Mouse (Mus musculus) CH12.LX (cell line): Measurements from ENCODE around the gene BC107364. TPM values are rescaled to one million over a fixed set of nuclear protein-coding genes. Genes with fewer than 3 reads are reported as not detected.

Experiments
- DNase-seq: peaks from one replicate; pipeline ENCODE4 v3.0.0-alpha.2; 2013; ENCODE audit errors: extremely low read depth
- H3K27ac ChIP-seq: 2 replicates; pipeline ENCODE4 v1.5.1; 2012; ENCODE audit warnings: low read depth, mild to moderate bottlenecking, control low read depth, moderate library complexity; ENCODE audit not compliant: insufficient read depth
- H3K27me3 ChIP-seq: replicated peaks from 2 replicates; pipeline ENCODE3; 2012; ENCODE audit warnings: inconsistent platforms
- H3K36me3 ChIP-seq, 2 experiments: replicated peaks in 1 of 2; 2 replicates each; pipeline versions ENCODE3 to v1.6.1; 2012; ENCODE audit warnings: inconsistent platforms in 1 of 2, low read length in 1 of 2, mild to moderate bottlenecking in 1 of 2, mixed read lengths in 1 of 2, moderate library complexity in 1 of 2; ENCODE audit not compliant: control insufficient read depth in 1 of 2, insufficient read depth in 1 of 2
- H3K4me1 ChIP-seq, 2 experiments: 2 replicates each; pipeline ENCODE4 v1.6.1; 2012; ENCODE audit warnings: inconsistent platforms in 1 of 2, moderate library complexity in 1 of 2; ENCODE audit not compliant: insufficient read depth in 2 of 2, control insufficient read depth in 1 of 2
- H3K4me2 ChIP-seq: 2 replicates; pipeline ENCODE4 v1.6.1; 2012; ENCODE audit warnings: low read depth, mild to moderate bottlenecking, control low read depth; ENCODE audit not compliant: poor library complexity, insufficient read depth, severe bottlenecking
- H3K4me3 ChIP-seq, 3 experiments: fragments of 150-350 bp in 1 of 3; sonication (generic) in 1 of 3; replicated peaks in 1 of 3; 2 replicates each; pipeline versions ENCODE3 to v1.5.1; 2011 to 2012; ENCODE audit warnings: low read depth in 2 of 3, low read length in 2 of 3, mild to moderate bottlenecking in 2 of 3, moderate library complexity in 2 of 3, control low read depth in 1 of 3, improper control_type of control experiment in 1 of 3, inconsistent platforms in 1 of 3, mixed read lengths in 1 of 3; ENCODE audit not compliant: poor library complexity in 1 of 3
- H3K79me2 ChIP-seq: replicated peaks from 2 replicates; pipeline ENCODE4 v1.6.1; 2012; ENCODE audit warnings: mild to moderate bottlenecking, moderate library complexity; ENCODE audit not compliant: control insufficient read depth, poor library complexity, insufficient read depth, severe bottlenecking; ENCODE audit errors: extremely low read depth
- H3K9ac ChIP-seq: 2 replicates; pipeline ENCODE4 v1.6.1; 2012; ENCODE audit warnings: low read depth, mild to moderate bottlenecking, control low read depth, moderate library complexity; ENCODE audit not compliant: insufficient read depth
- H3K9me3 ChIP-seq: replicated peaks from 2 replicates; pipeline ENCODE3; 2012; ENCODE audit warnings: low read length, inconsistent platforms, mixed read lengths
- BHLHE40 ChIP-seq: IDR thresholded peaks from 2 replicates; pipeline ENCODE4 v1.6.1; 2011; ENCODE audit warnings: mild to moderate bottlenecking, low read depth, low read length, improper control_type of control experiment
- E2F4 ChIP-seq: IDR thresholded peaks from 2 replicates; pipeline ENCODE4 v1.6.1; 2011; ENCODE audit warnings: low read depth, low read length, improper control_type of control experiment; ENCODE audit not compliant: insufficient replicate concordance
- ELF1 ChIP-seq: IDR thresholded peaks from 2 replicates; pipeline ENCODE4 v1.6.1; 2014; ENCODE audit warnings: low read depth, mild to moderate bottlenecking, inconsistent platforms, low read length, improper control_type of control experiment
- GABPA ChIP-seq: IDR thresholded peaks from 2 replicates; pipeline ENCODE4 v1.6.1; 2012; ENCODE audit warnings: low read depth, low read length, improper control_type of control experiment, inconsistent platforms; ENCODE audit not compliant: insufficient replicate concordance
- IRF4 ChIP-seq: IDR thresholded peaks from 2 replicates; pipeline ENCODE4 v1.6.1; 2014; ENCODE audit warnings: low read depth, mild to moderate bottlenecking, inconsistent platforms, low read length, improper control_type of control experiment
- JUND ChIP-seq: conservative IDR thresholded peaks from 2 replicates; pipeline ENCODE4 v1.6.1; 2011; ENCODE audit warnings: low read depth, low read length, improper control_type of control experiment
- MAFK ChIP-seq: IDR thresholded peaks from 2 replicates; pipeline ENCODE4 v1.6.1; 2011; ENCODE audit warnings: low read length, improper control_type of control experiment; ENCODE audit not compliant: insufficient replicate concordance
- NELFE ChIP-seq: IDR thresholded peaks from 2 replicates; pipeline ENCODE4 v1.6.1; 2011; ENCODE audit warnings: low read depth, low read length, improper control_type of control experiment
- POLR2A ChIP-seq: IDR thresholded peaks from 2 replicates; pipeline ENCODE4 v1.6.1; 2011; ENCODE audit warnings: low read depth, mild to moderate bottlenecking, improper control_type of control experiment, low read length
- POLR2AphosphoS2 ChIP-seq: IDR thresholded peaks from 2 replicates; pipeline ENCODE4 v1.6.1; 2011; ENCODE audit warnings: low read depth, low read length, improper control_type of control experiment
- TBP ChIP-seq: conservative IDR thresholded peaks from 2 replicates; pipeline ENCODE4 v1.6.1; 2011; ENCODE audit warnings: low read depth, low read length, improper control_type of control experiment
- TCF12 ChIP-seq: IDR thresholded peaks from 2 replicates; pipeline ENCODE4 v1.6.1; 2014; ENCODE audit warnings: low read depth, mild to moderate bottlenecking, inconsistent platforms, low read length, improper control_type of control experiment
- UBTF ChIP-seq: IDR thresholded peaks from 2 replicates; pipeline ENCODE4 v1.6.1; 2012; ENCODE audit warnings: low read depth, mild to moderate bottlenecking, inconsistent platforms, low read length, improper control_type of control experiment, moderate library complexity
- dilution Hi-C: fragments of 300-500 bp; cut with MboI; formaldehyde crosslinking; loops from 2 replicates; pipeline ENCODE4 v1.14.3; 2020; ENCODE audit warnings: low sequenced_read_pairs; ENCODE audit not compliant: extremely low pct_unique_long_range_greater_than_20kb, extremely low pct_ligation_motif_present
- in situ Hi-C: fragments of 300-500 bp; cut with MboI; formaldehyde crosslinking; loops from 3 replicates; pipeline ENCODE4 v1.14.3; 2019; ENCODE audit warnings: low sequenced_read_pairs, low pct_ligation_motif_present, low pct_unique_long_range_greater_than_20kb, mixed read lengths
- polyA plus RNA-seq: library from polyadenylated mRNA; unstranded; fragments of >175 nt; gene quantifications from 2 replicates; pipeline ENCODE4 v1.2.1, GENCODE M21; 2012; ENCODE audit warnings: low read depth; ENCODE audit not compliant: insufficient read length
- total RNA-seq, 2 experiments: library from RNA; depleted of rRNA; stranded (reverse); fragments of 300-350 nt in 1 of 2; fragments of >200 nt in 1 of 2; gene quantifications; 2 replicates each; pipeline ENCODE4 v1.2.3; 2012 to 2014

The BC107364 gene
- total and polyA plus RNA-seq, 3 experiments, result 0.13 TPM; not detected in 2

- H3K79me2 ChIP-seq, result no peaks in the 10 kb centered on the region
- H3K27me3 ChIP-seq, result no peaks in the 10 kb centered on the region
- no peaks in the 10 kb centered on the region for H3K36me3 ChIP-seq
- no peak overlapping the region for H3K9ac ChIP-seq
- no peak overlapping the region for H3K4me3 ChIP-seq
- dilution Hi-C loops (no loop called here), in situ Hi-C loops (loop anchor here (10.0 kb wide), 1 partner anchor 133 kb away; no protein-coding TSS in a partner anchor)
- TF ChIP-seq UBTF (no peak), TBP (peak; percentile 96)
- peaks cover 5% of the 10 kb centered on the region for H3K9me3 ChIP-seq
- no peak overlapping the region for H3K4me2 ChIP-seq
- no peak for DNase-seq
- H3K27ac ChIP-seq, result no peak overlapping the region
- H3K4me1 ChIP-seq, result peaks cover 0 to 20% of the 10 kb centered on the region in 2 experiments; a peak in 2 of 4 replicates
These were observed 50.1 kb downstream of the BC107364 start for GRCm38 (mm10) chr3:96401832-96402501.

GRCm38 (mm10) chr3:96401474-96401831 is 50.7 kb downstream of the BC107364 start:
- H3K4me2 ChIP-seq, result no peak overlapping the region
- no peaks in the 10 kb centered on the region for H3K27me3 ChIP-seq
- no peaks in the 10 kb centered on the region for H3K79me2 ChIP-seq
- in situ Hi-C loops, result loop anchor here (10.0 kb wide), 1 partner anchor 133 kb away; no protein-coding TSS in a partner anchor
- dilution Hi-C loops, result no loop called here
- no peak for TF ChIP-seq GABPA
- TF ChIP-seq NELFE, result no peak
- TF ChIP-seq MAFK, result 0 out of 2 replicates have a peak, but pooled peaks have one; percentile 34
- no peak for TF ChIP-seq IRF4
- TF ChIP-seq TCF12, result no peak
- TF ChIP-seq BHLHE40, result no peak
- TF ChIP-seq JUND, result no peak
- TF ChIP-seq POLR2A, result no peak
- TF ChIP-seq, all 38 proteins: peak for 1
- H3K9me3 ChIP-seq, result peaks cover 5% of the 10 kb centered on the region
- no peak overlapping the region for H3K4me3 ChIP-seq
- DNase-seq, result no peak
- H3K4me1 ChIP-seq, result peaks cover 3 to 25% of the 10 kb centered on the region in 2 experiments
- H3K9ac ChIP-seq, result no peak overlapping the region
- no peaks in the 10 kb centered on the region for H3K36me3 ChIP-seq
- no peak overlapping the region for H3K27ac ChIP-seq

DNA sequence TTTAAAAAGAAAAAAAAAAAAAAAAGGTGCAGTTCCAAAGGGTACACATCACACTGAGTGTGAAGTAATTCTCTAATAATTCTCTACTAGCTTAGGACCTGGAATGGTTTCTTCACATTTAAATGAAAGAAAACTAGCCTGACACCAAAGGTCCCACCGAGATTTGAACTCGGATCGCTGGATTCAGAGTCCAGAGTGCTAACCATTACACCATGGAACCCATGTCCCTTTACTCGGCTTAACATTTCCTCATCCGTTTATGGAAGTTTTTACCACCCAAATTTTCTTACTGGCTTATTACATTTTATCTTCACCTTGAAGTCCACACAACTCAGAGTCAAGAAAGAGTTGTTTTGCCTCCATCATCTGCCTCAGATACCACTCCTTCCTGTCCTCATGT is 53.2 kb downstream of the BC107364 start:
- Histone ChIP-seq H3K4me3 (peak overlapping the region in 1 of 3 experiments; percentile 25), H3K4me2 (peak overlapping the region; percentile 72), H3K36me3 (no peaks in the 10 kb centered on the region), H3K9me3 (peaks cover 5% of the 10 kb centered on the region), H3K79me2 (no peaks in the 10 kb centered on the region), H3K4me1 (peaks cover 4 to 42% of the 10 kb centered on the region in 2 experiments), H3K27me3 (no peaks in the 10 kb centered on the region), H3K9ac (no peak overlapping the region; the same call in 1 of the 2 replicates), H3K27ac (no peak overlapping the region)
- dilution Hi-C loops (no loop called here), in situ Hi-C loops (no loop called here)
- peak; percentile 78 for DNase-seq
- peak; percentile 90 for TF ChIP-seq E2F4
- peak; percentile 100 for TF ChIP-seq TBP
- no peak for TF ChIP-seq POLR2AphosphoS2
- TF ChIP-seq MAFK, result peak; percentile 94
- TF ChIP-seq ELF1, result peak; percentile 96
- TF ChIP-seq, all 38 proteins: peak for 4
